Mouse (Mus musculus): ENCODE data around the gene Fndc11. TPM values are rescaled to one million over a fixed set of nuclear protein-coding genes. Genes with fewer than 3 reads are reported as not detected.

Gene Fndc11
- polyA plus RNA-seq, 1 experiment from 2014 or later: 0.55 TPM

- Histone ChIP-seq H3K9ac (ENCODE audit: low read depth, low read length) (no peak overlapping the region), H3K36me3 (ENCODE audit: insufficient read depth, low read length) (peaks cover 13% of the 10 kb centered on the region; the same call in 1 of the 2 replicates), H3K27ac (no peak overlapping the region), H3K4me1 (replicated peaks; ENCODE audit: insufficient read depth, low read length) (no peaks in the 10 kb centered on the region), H3K4me3 (replicated peaks; ENCODE audit: low read depth, low read length) (no peak overlapping the region), H3K9me3 (replicated peaks; ENCODE audit: low read length) (no peaks in the 10 kb centered on the region), H3K4me2 (ENCODE audit: low read length) (no peak overlapping the region), H3K27me3 (ENCODE audit: insufficient read depth, low read length) (no peaks in the 10 kb centered on the region)
- TF ChIP-seq CTCF (IDR thresholded peaks at IDR 0.05; ENCODE audit: low read depth): no peak
- DNase-seq (ENCODE audit: low spot score) (no peak), ATAC-seq (replicated peaks; ENCODE audit: low FRiP score, low read depth) (no peak)
- WGBS: 83% methylated on average over 3 of the region's 3 CpGs
These were observed 7.3 kb downstream of the Fndc11 start for GRCm38 (mm10) chr2:181227122-181227521.

GRCm38 (mm10) chr2:181228335-181228734 is 8.5 kb downstream of the Fndc11 start:
- ATAC-seq (replicated peaks; ENCODE audit: low FRiP score, low read depth) (no peak), DNase-seq (ENCODE audit: low spot score) (no peak)
- 64% methylated on average over 1 of the region's 1 CpGs for WGBS
- no peaks in the 10 kb centered on the region for H3K4me1 ChIP-seq (replicated peaks; ENCODE audit: insufficient read depth, low read length)
- no peak overlapping the region for H3K4me2 ChIP-seq (ENCODE audit: low read length)
- no peak overlapping the region for H3K9ac ChIP-seq (ENCODE audit: low read depth, low read length)
- no peak overlapping the region for H3K4me3 ChIP-seq (replicated peaks; ENCODE audit: low read depth, low read length)
- TF ChIP-seq CTCF (IDR thresholded peaks at IDR 0.05; ENCODE audit: low read depth): no peak
- no peaks in the 10 kb centered on the region for H3K27me3 ChIP-seq (ENCODE audit: insufficient read depth, low read length)
- H3K27ac ChIP-seq: no peak overlapping the region
- peaks cover 13% of the 10 kb centered on the region; the same call in 1 of the 2 replicates for H3K36me3 ChIP-seq (ENCODE audit: insufficient read depth, low read length)
- H3K9me3 ChIP-seq (replicated peaks; ENCODE audit: low read length): no peaks in the 10 kb centered on the region

DNA sequence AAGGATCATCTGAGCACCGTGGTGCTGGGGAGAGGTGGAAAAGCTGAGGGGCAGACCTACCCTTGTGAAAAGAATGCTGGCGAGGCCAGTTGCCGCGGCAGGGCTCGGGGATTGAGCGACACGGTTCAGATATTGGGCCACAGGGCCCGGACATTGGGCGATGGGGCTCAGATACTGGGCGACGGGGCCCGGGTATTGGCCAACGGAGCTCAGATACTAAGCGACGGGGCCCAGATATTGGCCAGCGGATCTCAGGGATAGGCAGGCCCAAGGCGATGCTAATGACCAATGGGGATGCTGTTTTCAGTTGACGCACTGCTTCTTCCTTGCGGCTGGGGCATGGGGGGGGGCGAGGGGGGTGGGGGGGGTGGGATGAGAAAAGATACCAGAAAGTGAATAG is 11.4 kb downstream of the Fndc11 start:
- Histone ChIP-seq H3K36me3 (ENCODE audit: insufficient read depth, low read length) (peaks cover 16% of the 10 kb centered on the region; the same call in 1 of the 2 replicates), H3K27ac (no peak overlapping the region), H3K4me1 (replicated peaks; ENCODE audit: insufficient read depth, low read length) (no peaks in the 10 kb centered on the region), H3K4me3 (replicated peaks; ENCODE audit: low read depth, low read length) (no peak overlapping the region), H3K9me3 (replicated peaks; ENCODE audit: low read length) (no peaks in the 10 kb centered on the region), H3K9ac (ENCODE audit: low read depth, low read length) (no peak overlapping the region), H3K27me3 (ENCODE audit: insufficient read depth, low read length) (no peaks in the 10 kb centered on the region), H3K4me2 (ENCODE audit: low read length) (no peak overlapping the region)
- WGBS: 90% methylated on average over 19 of the region's 20 CpGs
- no peak for TF ChIP-seq CTCF (IDR thresholded peaks at IDR 0.05; ENCODE audit: low read depth)
- DNase-seq (ENCODE audit: low spot score): no peak
- ATAC-seq (replicated peaks; ENCODE audit: low FRiP score, low read depth): no peak

GRCm38 (mm10) chr2:181233443-181233842 is 13.6 kb downstream of the Fndc11 start:
- H3K9ac ChIP-seq (ENCODE audit: low read depth, low read length): no peak overlapping the region
- DNase-seq (ENCODE audit: low spot score) (no peak), ATAC-seq (replicated peaks; ENCODE audit: low FRiP score, low read depth) (no peak)
- H3K27me3 ChIP-seq (ENCODE audit: insufficient read depth, low read length): no peaks in the 10 kb centered on the region
- H3K4me1 ChIP-seq (replicated peaks; ENCODE audit: insufficient read depth, low read length): no peaks in the 10 kb centered on the region
- no peaks in the 10 kb centered on the region for H3K9me3 ChIP-seq (replicated peaks; ENCODE audit: low read length)
- H3K4me3 ChIP-seq (replicated peaks; ENCODE audit: low read depth, low read length): no peak overlapping the region
- 94% methylated on average over 15 of the region's 15 CpGs for WGBS
- H3K36me3 ChIP-seq (ENCODE audit: insufficient read depth, low read length): peaks cover 25% of the 10 kb centered on the region; the same call in 1 of the 2 replicates
- TF ChIP-seq CTCF (IDR thresholded peaks at IDR 0.05; ENCODE audit: low read depth): no peak
- no peak overlapping the region for H3K27ac ChIP-seq
- no peak overlapping the region for H3K4me2 ChIP-seq (ENCODE audit: low read length)

DNA sequence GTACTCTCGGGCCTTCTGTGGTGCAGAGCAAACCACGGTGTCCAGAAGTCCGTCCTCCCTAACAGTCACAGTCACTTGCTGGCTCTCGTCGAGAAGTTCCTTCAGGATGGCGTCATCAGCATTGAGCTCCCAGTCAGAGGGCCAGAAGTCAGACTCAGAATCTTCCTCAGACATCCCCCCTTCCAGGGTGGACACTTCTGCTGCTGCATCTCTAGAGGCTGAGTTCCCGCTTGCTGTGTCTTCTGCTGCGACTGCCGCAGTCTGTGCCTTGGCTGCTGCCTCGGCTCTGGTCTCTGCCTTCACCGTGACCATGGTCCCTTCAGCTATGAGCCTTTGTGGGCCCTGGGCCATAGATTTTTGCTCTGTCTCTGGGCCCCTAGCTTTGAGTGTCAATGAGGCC is 14.9 kb downstream of the Fndc11 start:
- 90% methylated on average over 11 of the region's 11 CpGs for WGBS
- Histone ChIP-seq H3K4me2 (ENCODE audit: low read length) (no peak overlapping the region), H3K4me1 (replicated peaks; ENCODE audit: insufficient read depth, low read length) (0 out of 2 replicates have a peak, but pooled peaks cover under 1% of the 10 kb centered on the region), H3K27ac (no peak overlapping the region), H3K9ac (ENCODE audit: low read depth, low read length) (no peak overlapping the region), H3K9me3 (replicated peaks; ENCODE audit: low read length) (no peaks in the 10 kb centered on the region), H3K4me3 (replicated peaks; ENCODE audit: low read depth, low read length) (no peak overlapping the region), H3K27me3 (ENCODE audit: insufficient read depth, low read length) (no peaks in the 10 kb centered on the region), H3K36me3 (ENCODE audit: insufficient read depth, low read length) (peaks cover 23% of the 10 kb centered on the region; the same call in 1 of the 2 replicates)
- DNase-seq (ENCODE audit: low spot score) (no peak), ATAC-seq (replicated peaks; ENCODE audit: low FRiP score, low read depth) (no peak)
- no peak for TF ChIP-seq CTCF (IDR thresholded peaks at IDR 0.05; ENCODE audit: low read depth)

DNA sequence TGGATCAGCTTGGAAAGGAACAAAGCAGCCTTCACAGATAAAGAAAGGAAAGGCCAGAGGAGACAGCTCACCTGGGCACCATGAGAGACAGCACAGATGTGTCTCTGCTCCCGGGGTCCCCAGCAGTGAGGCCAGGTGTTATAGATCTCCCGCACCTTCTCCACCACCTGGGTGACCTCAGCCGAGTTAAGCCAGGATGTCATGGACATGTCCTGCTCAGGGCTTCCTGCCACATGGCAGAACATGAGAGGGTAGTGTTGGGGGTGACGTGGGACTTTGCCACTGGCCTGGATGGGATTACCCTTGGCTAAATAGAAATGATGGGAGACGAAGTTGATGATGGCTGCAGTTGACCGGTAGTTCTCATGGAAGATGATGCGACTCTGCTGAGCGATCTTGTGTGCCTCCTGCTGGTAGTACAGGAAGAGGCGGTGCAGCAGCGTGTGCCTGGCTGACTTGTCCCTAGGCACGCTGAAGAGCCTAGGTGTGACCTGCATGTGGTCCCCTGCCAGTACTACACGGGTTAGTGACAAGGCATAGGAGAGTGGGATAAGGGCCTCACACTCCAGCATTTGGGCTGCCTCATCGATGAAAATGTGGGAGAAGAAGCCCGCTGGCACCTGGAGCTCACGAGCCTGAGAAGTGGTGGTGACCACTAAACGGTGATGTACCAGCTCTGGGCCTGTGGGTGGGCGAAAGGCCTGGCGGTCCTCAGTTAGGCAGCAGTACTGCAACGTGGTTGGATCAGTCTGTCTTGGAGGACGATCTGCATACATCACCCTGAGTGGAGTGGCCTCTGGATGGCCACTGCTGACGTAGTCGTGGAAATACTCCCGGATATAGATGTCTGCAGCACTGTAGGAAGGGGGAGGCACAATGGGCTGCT is 16.1 kb downstream of the Fndc11 start:
- Histone ChIP-seq H3K4me2 (ENCODE audit: low read length) (no peak overlapping the region), H3K9me3 (replicated peaks; ENCODE audit: low read length) (no peaks in the 10 kb centered on the region), H3K36me3 (ENCODE audit: insufficient read depth, low read length) (peaks cover 13% of the 10 kb centered on the region; the same call in 1 of the 2 replicates), H3K4me1 (replicated peaks; ENCODE audit: insufficient read depth, low read length) (peaks cover 6% of the 10 kb centered on the region; the same call in 1 of the 2 replicates), H3K27me3 (ENCODE audit: insufficient read depth, low read length) (no peaks in the 10 kb centered on the region), H3K27ac (no peak overlapping the region), H3K4me3 (replicated peaks; ENCODE audit: low read depth, low read length) (no peak overlapping the region), H3K9ac (ENCODE audit: low read depth, low read length) (no peak overlapping the region)
- DNase-seq (ENCODE audit: low spot score) (no peak), ATAC-seq (replicated peaks; ENCODE audit: low FRiP score, low read depth) (no peak)
- WGBS: 85% methylated on average over 23 of the region's 23 CpGs
- TF ChIP-seq CTCF (IDR thresholded peaks at IDR 0.05; ENCODE audit: low read depth): peak; percentile 26; the same call in 1 of the 2 replicates
